Mouse (Mus musculus): ENCODE data around the gene Exosc2. TPM values are rescaled to one million over a fixed set of nuclear protein-coding genes. Genes with fewer than 3 reads are reported as not detected.

Exosc2 gene
- polyA plus RNA-seq, 1 experiment from 2014 or later: 51.2 TPM

DNA sequence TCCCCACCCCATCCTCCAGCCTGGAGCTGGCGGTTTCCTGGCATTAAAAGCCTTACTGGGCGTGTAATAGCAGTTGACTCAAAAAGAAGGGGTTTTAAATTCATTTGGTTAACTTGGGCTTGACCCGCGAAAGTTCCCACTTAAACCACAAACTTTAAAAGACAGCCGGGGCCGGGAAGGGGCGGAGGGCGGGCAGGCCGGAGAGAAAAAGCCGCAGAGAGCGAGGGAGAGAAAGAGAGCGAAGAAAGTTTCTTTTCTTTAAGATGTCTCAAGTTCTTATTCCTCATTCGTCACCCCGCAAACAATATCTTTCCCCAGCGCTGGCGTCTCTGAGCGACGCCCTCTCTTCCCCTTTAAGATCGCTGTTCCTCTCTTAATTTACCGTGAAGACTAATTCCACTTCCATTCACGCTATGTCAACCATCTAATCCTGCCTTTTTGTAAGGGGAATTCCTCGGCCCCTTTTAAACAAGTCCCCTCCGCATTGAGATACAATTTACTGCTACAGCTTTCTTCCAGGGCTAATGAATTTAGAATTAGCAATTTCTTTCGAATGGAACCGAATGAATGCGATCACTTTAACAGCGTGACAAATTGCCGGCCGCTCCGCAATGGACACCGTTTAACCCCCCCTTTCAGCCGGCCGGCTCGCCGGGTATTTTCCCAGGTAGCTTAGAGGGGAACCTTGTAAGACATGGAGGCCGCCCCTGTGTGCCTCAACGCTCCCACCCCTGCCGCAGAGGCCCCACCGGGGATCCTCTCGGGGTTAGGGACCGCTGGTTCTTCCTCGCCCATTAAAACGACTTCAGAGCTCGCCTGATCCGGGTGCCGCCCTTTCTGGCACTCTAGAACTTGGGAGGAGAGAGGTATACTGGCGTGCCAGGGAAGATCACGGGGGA is 29.7 kb upstream of the Exosc2 start:
- no peaks in the 10 kb centered on the region for H3K36me3 ChIP-seq
- no peaks in the 10 kb centered on the region for H3K9me3 ChIP-seq (replicated peaks)
- no peak overlapping the region for H3K4me2 ChIP-seq
- H3K4me3 ChIP-seq (replicated peaks): no peak overlapping the region
- no peak for DNase-seq
- WGBS (ENCODE audit: insufficient replicate concordance): 1% methylated on average over 48 of the region's 48 CpGs
- no peak overlapping the region for H3K9ac ChIP-seq
- no peak overlapping the region for H3K27ac ChIP-seq
- peaks cover 98% of the 10 kb centered on the region for H3K27me3 ChIP-seq
- ATAC-seq (ENCODE audit: low read depth): no peak
- peaks cover 9% of the 10 kb centered on the region; the same call in 1 of the 2 replicates for H3K4me1 ChIP-seq (replicated peaks)

DNA sequence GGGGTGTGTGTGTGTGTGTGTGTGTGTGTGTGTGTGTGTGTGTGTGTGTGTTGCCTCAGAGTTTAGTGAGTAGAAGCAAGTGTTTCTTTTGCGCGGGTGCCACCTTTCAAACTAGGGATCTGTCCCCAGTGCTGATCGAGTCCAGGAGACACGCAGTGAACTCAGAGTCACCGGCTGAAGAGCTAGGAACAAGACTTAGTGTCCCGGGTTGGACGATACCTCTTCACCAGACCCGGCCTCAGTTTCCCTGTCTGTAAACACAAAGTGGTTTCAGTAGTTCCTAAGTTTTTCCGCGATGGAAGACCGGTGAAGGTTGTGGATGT is 29.0 kb upstream of the Exosc2 start:
- H3K4me3 ChIP-seq (replicated peaks): no peak overlapping the region
- H3K9ac ChIP-seq: no peak overlapping the region
- no peak overlapping the region for H3K4me2 ChIP-seq
- no peak for ATAC-seq (ENCODE audit: low read depth)
- WGBS (ENCODE audit: insufficient replicate concordance): 4% methylated on average over 11 of the region's 11 CpGs
- H3K9me3 ChIP-seq (replicated peaks): no peaks in the 10 kb centered on the region
- no peak overlapping the region for H3K27ac ChIP-seq
- H3K27me3 ChIP-seq: peaks cover 98% of the 10 kb centered on the region
- DNase-seq: no peak
- H3K4me1 ChIP-seq (replicated peaks): peaks cover 3% of the 10 kb centered on the region; the same call in 1 of the 2 replicates
- H3K36me3 ChIP-seq: no peaks in the 10 kb centered on the region

GRCm38 (mm10) chr2:31641929-31642328 is 28.6 kb upstream of the Exosc2 start:
- H3K36me3 ChIP-seq: no peaks in the 10 kb centered on the region
- 5% methylated on average over 18 of the region's 18 CpGs for whole genome bisulfite sequencing (ENCODE audit: insufficient replicate concordance)
- ATAC-seq (ENCODE audit: low read depth) (no peak), DNase-seq (no peak)
- no peaks in the 10 kb centered on the region for H3K4me1 ChIP-seq (replicated peaks)
- no peak overlapping the region for H3K9ac ChIP-seq
- peaks cover 98% of the 10 kb centered on the region for H3K27me3 ChIP-seq
- no peak overlapping the region for H3K4me2 ChIP-seq
- no peak overlapping the region for H3K27ac ChIP-seq
- H3K4me3 ChIP-seq (replicated peaks): no peak overlapping the region
- H3K9me3 ChIP-seq (replicated peaks): no peaks in the 10 kb centered on the region

GRCm38 (mm10) chr2:31653971-31654853 is 16.3 kb upstream of the Exosc2 start:
- 1% methylated on average over 109 of the region's 109 CpGs for WGBS (ENCODE audit: insufficient replicate concordance)
- DNase-seq: no peak
- H3K9ac ChIP-seq: no peak overlapping the region
- H3K4me3 ChIP-seq (replicated peaks): peak overlapping the region; percentile 53
- peaks cover 97% of the 10 kb centered on the region for H3K27me3 ChIP-seq
- no peaks in the 10 kb centered on the region for H3K36me3 ChIP-seq
- no peak for ATAC-seq (ENCODE audit: low read depth)
- H3K9me3 ChIP-seq (replicated peaks): no peaks in the 10 kb centered on the region
- H3K27ac ChIP-seq: no peak overlapping the region
- H3K4me1 ChIP-seq (replicated peaks): peaks cover 10% of the 10 kb centered on the region; the same call in 1 of the 2 replicates
- H3K4me2 ChIP-seq: peak overlapping the region; percentile 71

GRCm38 (mm10) chr2:31654854-31655559 is 15.5 kb upstream of the Exosc2 start:
- ATAC-seq (ENCODE audit: low read depth): no peak
- H3K9ac ChIP-seq: no peak overlapping the region
- no peak overlapping the region for H3K27ac ChIP-seq
- DNase-seq: no peak
- H3K4me1 ChIP-seq (replicated peaks): peaks cover 10% of the 10 kb centered on the region; the same call in 1 of the 2 replicates
- 6% methylated on average over 22 of the region's 22 CpGs for WGBS (ENCODE audit: insufficient replicate concordance)
- peak overlapping the region; percentile 53; the same call in 1 of the 2 replicates for H3K4me3 ChIP-seq (replicated peaks)
- H3K27me3 ChIP-seq: peaks cover 97% of the 10 kb centered on the region
- no peaks in the 10 kb centered on the region for H3K36me3 ChIP-seq
- peak overlapping the region; percentile 71; the same call in 1 of the 2 replicates for H3K4me2 ChIP-seq
- H3K9me3 ChIP-seq (replicated peaks): no peaks in the 10 kb centered on the region

DNA sequence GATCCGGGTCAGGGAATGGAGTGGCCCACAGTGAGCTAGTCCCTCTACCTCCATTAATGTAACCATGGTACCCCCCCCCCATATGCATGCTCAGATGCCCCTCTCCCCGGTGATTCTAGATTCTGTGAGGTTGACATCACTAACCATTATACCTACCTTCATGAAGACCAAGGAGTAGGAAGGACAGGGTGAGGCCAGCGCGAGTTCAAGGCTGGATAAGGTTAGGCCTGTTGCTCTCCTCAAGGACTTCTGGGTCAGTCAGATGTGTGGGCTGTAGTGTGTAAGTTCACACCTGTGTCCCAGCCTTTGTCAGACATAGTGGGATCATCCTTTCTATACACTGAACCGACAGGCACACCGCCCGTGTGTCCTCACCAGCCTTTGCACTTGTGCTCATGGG is 14.1 kb upstream of the Exosc2 start:
- Histone ChIP-seq H3K9me3 (replicated peaks) (no peaks in the 10 kb centered on the region), H3K4me2 (no peak overlapping the region), H3K4me3 (replicated peaks) (no peak overlapping the region), H3K9ac (no peak overlapping the region), H3K4me1 (replicated peaks) (peaks cover 10% of the 10 kb centered on the region; the same call in 1 of the 2 replicates), H3K27me3 (peaks cover 89% of the 10 kb centered on the region), H3K27ac (no peak overlapping the region), H3K36me3 (no peaks in the 10 kb centered on the region)
- 70% methylated on average over 7 of the region's 7 CpGs for WGBS (ENCODE audit: insufficient replicate concordance)
- no peak for DNase-seq
- ATAC-seq (ENCODE audit: low read depth): no peak

DNA sequence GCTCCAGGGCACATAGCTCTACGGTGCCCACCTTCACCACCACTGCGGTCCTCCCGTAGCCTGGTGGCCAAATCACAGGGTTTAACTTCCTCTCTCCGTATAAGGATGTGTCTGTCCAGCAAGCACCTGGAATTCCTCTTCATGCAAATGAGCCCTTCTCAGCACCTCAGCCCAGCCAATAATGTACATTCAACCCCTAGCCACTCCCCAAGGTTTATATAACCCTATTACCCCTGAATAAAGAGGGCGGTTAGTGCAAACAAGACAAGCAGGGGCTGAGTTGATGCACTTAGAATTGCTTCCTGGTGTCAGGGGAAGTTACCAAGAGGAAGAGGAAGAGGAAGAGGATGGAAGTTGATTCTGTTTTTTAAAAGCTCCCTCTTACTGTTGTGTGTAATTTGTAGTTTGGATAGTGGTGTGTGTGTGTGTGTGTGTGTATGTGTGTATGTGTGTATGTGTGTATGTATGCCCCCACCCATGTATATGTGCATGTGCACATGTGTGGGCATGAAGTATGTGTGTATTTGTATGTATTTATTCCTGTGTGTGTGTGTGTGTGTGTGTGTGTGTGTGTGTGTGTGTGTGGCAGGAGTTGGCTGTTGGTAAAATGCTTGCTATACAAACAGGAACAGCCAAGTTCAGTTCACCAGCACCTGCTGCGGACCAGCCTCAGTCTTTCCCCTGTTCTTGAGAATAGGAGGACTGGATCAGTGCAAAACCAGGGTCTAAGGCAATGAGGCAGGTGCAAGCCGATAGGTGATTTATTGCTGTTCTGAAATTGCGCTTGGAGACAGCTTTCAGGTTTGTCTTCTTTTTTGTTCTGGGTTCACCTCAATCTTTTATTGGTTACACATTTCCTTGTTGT is 7.3 kb upstream of the Exosc2 start:
- ATAC-seq (ENCODE audit: low read depth): no peak
- 49% methylated on average over 8 of the region's 8 CpGs for WGBS (ENCODE audit: insufficient replicate concordance)

GRCm38 (mm10) chr2:31663804-31664180 is 6.7 kb upstream of the Exosc2 start:
- Histone ChIP-seq H3K4me2 (no peak overlapping the region), H3K9me3 (replicated peaks) (no peaks in the 10 kb centered on the region)
- ATAC-seq (ENCODE audit: low read depth): no peak

More for the DNA sequence above, 7.3 kb upstream of the Exosc2 start:
- Histone ChIP-seq H3K9me3 (replicated peaks) (no peaks in the 10 kb centered on the region), H3K27ac (no peak overlapping the region), H3K36me3 (no peaks in the 10 kb centered on the region), H3K4me1 (replicated peaks) (no peaks in the 10 kb centered on the region), H3K9ac (no peak overlapping the region), H3K27me3 (peaks cover 51% of the 10 kb centered on the region), H3K4me2 (no peak overlapping the region), H3K4me3 (replicated peaks) (no peak overlapping the region)
- DNase-seq: no peak

GRCm38 (mm10) chr2:31667332-31667731 is 3.2 kb upstream of the Exosc2 start:
- H3K4me2 ChIP-seq: no peak overlapping the region

More at GRCm38 (mm10) chr2:31663804-31664180, 6.7 kb upstream of the Exosc2 start:
- Histone ChIP-seq H3K36me3 (no peaks in the 10 kb centered on the region), H3K9ac (no peak overlapping the region), H3K4me3 (replicated peaks) (no peak overlapping the region), H3K27ac (no peak overlapping the region), H3K27me3 (peaks cover 44% of the 10 kb centered on the region), H3K4me1 (replicated peaks) (no peaks in the 10 kb centered on the region)
- WGBS (ENCODE audit: insufficient replicate concordance): 68% methylated on average over 1 of the region's 1 CpGs
- no peak for DNase-seq

DNA sequence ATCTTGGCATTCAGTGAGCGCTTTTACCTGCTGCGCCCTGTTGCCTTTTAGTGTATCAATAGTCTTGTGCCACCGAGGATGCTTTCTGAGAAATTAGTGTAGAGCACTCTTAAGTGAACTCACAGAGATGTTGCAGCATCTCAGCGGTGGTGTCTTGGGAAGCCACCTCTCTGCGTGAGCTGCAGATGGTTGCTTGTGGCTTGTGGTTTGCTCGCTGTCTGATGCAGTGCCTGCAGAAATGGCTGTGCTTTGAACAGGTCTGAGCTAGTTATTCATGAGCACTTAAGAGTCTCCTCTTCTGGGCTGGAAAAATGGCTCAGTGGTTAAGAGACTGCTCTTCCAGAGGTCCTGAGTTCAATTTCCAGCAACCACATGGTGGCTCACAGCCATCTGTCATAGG is 8.1 kb downstream of the Exosc2 start:
- no peaks in the 10 kb centered on the region for H3K27me3 ChIP-seq
- no peak for DNase-seq
- peaks cover 81% of the 10 kb centered on the region for H3K36me3 ChIP-seq
- no peak for ATAC-seq (ENCODE audit: low read depth)
- no peak overlapping the region for H3K4me2 ChIP-seq
- no peak overlapping the region for H3K4me3 ChIP-seq (replicated peaks)
- H3K27ac ChIP-seq: no peak overlapping the region
- no peak overlapping the region for H3K9ac ChIP-seq
- peaks cover 2% of the 10 kb centered on the region; the same call in 1 of the 2 replicates for H3K4me1 ChIP-seq (replicated peaks)
- no peaks in the 10 kb centered on the region for H3K9me3 ChIP-seq (replicated peaks)
- WGBS (ENCODE audit: insufficient replicate concordance): 75% methylated on average over 6 of the region's 6 CpGs

More at GRCm38 (mm10) chr2:31667332-31667731, 3.2 kb upstream of the Exosc2 start:
- no peaks in the 10 kb centered on the region for H3K9me3 ChIP-seq (replicated peaks)
- ATAC-seq (ENCODE audit: low read depth): no peak
- no peak overlapping the region for H3K4me3 ChIP-seq (replicated peaks)
- WGBS (ENCODE audit: insufficient replicate concordance): 24% methylated on average over 4 of the region's 4 CpGs
- DNase-seq: no peak
- H3K9ac ChIP-seq: no peak overlapping the region
- H3K27ac ChIP-seq: no peak overlapping the region
- H3K36me3 ChIP-seq: peaks cover 4% of the 10 kb centered on the region
- H3K27me3 ChIP-seq: peaks cover 18% of the 10 kb centered on the region
- peaks cover 13% of the 10 kb centered on the region for H3K4me1 ChIP-seq (replicated peaks)

All from liver, embryonic 13.5 days (tissue).